Mouse (Mus musculus) heart, embryonic 14.5 days (tissue): ENCODE measurements around the gene Pkn3. TPM values are rescaled to one million over a fixed set of nuclear protein-coding genes. Genes with fewer than 3 reads are reported as not detected.

Experiments used
- ATAC-seq: fragments of 200-750 bp; cut with Nextera tagmentation; 2 replicates; pipeline ENCODE4 v1.8.0; 2017; ENCODE audit warnings: low read depth, moderate TSS enrichment; ENCODE audit not compliant: insufficient number of reproducible peaks, insufficient read depth, low FRiP score
- H3K27ac ChIP-seq, 2 experiments: fragments of 200-500 bp in 1 of 2; fragments of 300-500 bp in 1 of 2; sonication (generic) in 1 of 2; replicated peaks in 1 of 2; 2 replicates each; pipeline ENCODE4 v1.5.1; 2012 to 2014; ENCODE audit warnings: low read depth in 2 of 2, low read length in 2 of 2, control low read depth in 1 of 2, mild to moderate bottlenecking in 1 of 2, mixed read lengths in 1 of 2; ENCODE audit not compliant: control insufficient read depth in 1 of 2, insufficient read depth in 1 of 2
- H3K27me3 ChIP-seq: fragments of 300-500 bp; sonication (generic); 2 replicates; pipeline ENCODE4 v1.6.1; 2014; ENCODE audit warnings: mild to moderate bottlenecking, low read length, control low read depth; ENCODE audit not compliant: control insufficient read depth, insufficient read depth
- H3K36me3 ChIP-seq: fragments of 300-500 bp; sonication (generic); 2 replicates; pipeline ENCODE4 v1.6.1; 2014; ENCODE audit warnings: mild to moderate bottlenecking, control low read depth, low read length, mixed read lengths; ENCODE audit not compliant: control insufficient read depth, insufficient read depth
- H3K4me1 ChIP-seq, 2 experiments: fragments of 200-500 bp in 1 of 2; fragments of 300-500 bp in 1 of 2; sonication (generic) in 1 of 2; 2 replicates each; pipeline ENCODE4 v1.6.1; 2012 to 2014; ENCODE audit warnings: low read length in 2 of 2, control low read depth in 1 of 2, mixed read lengths in 1 of 2; ENCODE audit not compliant: control insufficient read depth in 2 of 2, insufficient read depth in 2 of 2
- H3K4me2 ChIP-seq: fragments of 300-500 bp; sonication (generic); 2 replicates; pipeline ENCODE4 v1.6.1; 2014; ENCODE audit warnings: mild to moderate bottlenecking, low read length
- H3K4me3 ChIP-seq, 2 experiments: fragments of 200-500 bp in 1 of 2; fragments of 300-500 bp in 1 of 2; sonication (generic) in 1 of 2; 2 replicates each; pipeline ENCODE4 v1.5.1; 2012 to 2014; ENCODE audit warnings: low read length in 2 of 2, mild to moderate bottlenecking in 2 of 2, control low read depth in 1 of 2, low read depth in 1 of 2, moderate library complexity in 1 of 2; ENCODE audit not compliant: control insufficient read depth in 1 of 2, insufficient read depth in 1 of 2
- H3K9ac ChIP-seq: fragments of 300-500 bp; sonication (generic); 2 replicates; pipeline ENCODE4 v1.6.1; 2014; ENCODE audit warnings: mild to moderate bottlenecking, low read length
- H3K9me3 ChIP-seq: fragments of 300-500 bp; sonication (generic); 2 replicates; pipeline ENCODE4 v1.6.1; 2016; ENCODE audit warnings: low read length, control low read depth; ENCODE audit not compliant: control insufficient read depth
- WGBS: fragments of 180-500 bp; shearing (Covaris S2); extraction: QIAGEN DNeasy Blood & Tissue Kit; methylation state at CpG from one replicate; pipeline ENCODE4 v1.1.7; 2014; 5-methylcytosine and 5-hydroxymethylcytosine counted together
- polyA plus RNA-seq: library from polyadenylated mRNA; unstranded; fragments of >200 nt; fragmentation: Nextera tagmentation; extraction: Ambion mirVana; gene quantifications from 2 replicates; pipeline ENCODE4 v1.2.1, GENCODE M21; 2014

Gene Pkn3
- polyA plus RNA-seq, 1 experiment from 2014 or later, result 10.0 TPM

DNA sequence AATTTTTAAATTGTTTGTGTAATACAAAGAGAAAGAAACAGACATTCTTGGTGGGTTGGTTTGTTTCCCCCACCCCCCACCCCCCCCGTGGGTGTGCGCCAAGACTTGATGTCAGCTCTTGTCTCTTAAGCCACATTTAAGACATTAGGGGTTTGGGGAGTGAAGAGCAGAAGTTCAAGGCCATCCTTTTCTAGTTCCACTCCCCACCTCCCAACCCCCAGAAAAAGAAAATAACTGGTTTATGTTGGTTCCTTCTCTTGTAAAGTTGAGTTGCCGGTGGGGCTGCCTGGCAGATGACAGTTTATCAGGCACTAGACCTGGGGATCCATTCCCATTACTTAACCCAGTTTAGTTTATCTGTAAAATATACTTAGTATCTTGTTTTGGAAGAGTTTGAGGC lies 13.2 kb upstream of the Pkn3 start:
- WGBS, result 49% methylated on average over 3 of the region's 3 CpGs
- peak overlapping the region; percentile 91 for H3K4me2 ChIP-seq
- no peak for ATAC-seq
- H3K4me1 ChIP-seq, result peaks cover 16 to 32% of the 10 kb centered on the region in 2 experiments
- no peaks in the 10 kb centered on the region for H3K27me3 ChIP-seq
- peak overlapping the region in 1 of 2 experiments; percentile 96; a peak in 1 of 4 replicates for H3K27ac ChIP-seq
- H3K4me3 ChIP-seq, result no peak overlapping the region
- H3K9ac ChIP-seq, result peak overlapping the region; percentile 83
- peaks cover 15% of the 10 kb centered on the region for H3K36me3 ChIP-seq
- no peaks in the 10 kb centered on the region for H3K9me3 ChIP-seq

DNA sequence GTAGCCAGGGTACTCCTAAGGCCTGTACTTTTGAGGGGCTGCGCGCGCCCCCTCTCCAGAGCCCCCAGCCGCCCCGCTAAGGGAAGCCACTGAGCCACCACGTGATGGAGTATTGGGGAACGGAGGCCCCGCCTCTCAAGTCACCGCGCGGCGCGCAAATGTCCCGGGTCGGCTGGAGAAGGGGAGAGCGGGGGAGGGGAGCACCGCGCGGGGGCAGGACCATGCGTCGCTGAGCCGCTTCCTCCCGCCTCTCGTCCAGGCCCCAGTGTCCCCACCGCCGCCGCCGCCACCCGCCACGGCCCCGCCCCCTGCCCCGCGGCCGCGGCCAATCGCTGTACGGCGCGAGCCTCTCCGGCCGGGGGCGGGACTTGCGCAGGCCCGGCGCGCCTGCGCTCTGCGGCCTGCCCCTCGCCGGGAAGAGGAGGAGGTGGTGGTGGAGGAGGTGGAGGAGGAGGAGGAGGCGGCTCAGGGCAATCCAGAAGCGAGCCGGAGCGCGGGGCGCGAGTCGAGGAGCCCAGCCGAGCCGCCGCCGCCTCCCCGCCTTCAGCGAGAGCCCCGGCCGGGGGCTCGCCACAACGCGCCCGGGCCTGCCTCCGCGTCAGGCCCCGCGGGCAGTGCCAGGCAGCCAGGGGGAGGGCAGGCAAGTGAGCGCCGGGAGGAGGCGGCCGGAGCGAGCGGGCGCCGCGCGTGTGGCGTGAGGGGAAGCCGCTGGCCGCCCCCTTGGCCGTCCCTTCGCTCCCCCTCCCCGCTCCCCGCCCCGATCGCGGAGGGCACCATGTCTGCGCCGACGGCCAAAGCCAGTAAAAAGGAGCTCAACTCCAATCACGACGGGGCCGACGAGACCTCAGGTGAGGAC lies 11.2 kb upstream of the Pkn3 start:
- ATAC-seq, result peak; percentile 91
- peak overlapping the region; percentile 88 for H3K4me2 ChIP-seq
- H3K36me3 ChIP-seq, result peaks cover 31% of the 10 kb centered on the region
- H3K9ac ChIP-seq, result peak overlapping the region; percentile 99
- no peaks in the 10 kb centered on the region for H3K9me3 ChIP-seq
- peak overlapping the region; percentile 99 to 100 for H3K4me3 ChIP-seq
- under 1% methylated on average over 56 of the region's 101 CpGs for WGBS
- peaks cover 16 to 32% of the 10 kb centered on the region in 2 experiments for H3K4me1 ChIP-seq
- no peaks in the 10 kb centered on the region for H3K27me3 ChIP-seq
- H3K27ac ChIP-seq, result peak overlapping the region; percentile 98 to 100

DNA sequence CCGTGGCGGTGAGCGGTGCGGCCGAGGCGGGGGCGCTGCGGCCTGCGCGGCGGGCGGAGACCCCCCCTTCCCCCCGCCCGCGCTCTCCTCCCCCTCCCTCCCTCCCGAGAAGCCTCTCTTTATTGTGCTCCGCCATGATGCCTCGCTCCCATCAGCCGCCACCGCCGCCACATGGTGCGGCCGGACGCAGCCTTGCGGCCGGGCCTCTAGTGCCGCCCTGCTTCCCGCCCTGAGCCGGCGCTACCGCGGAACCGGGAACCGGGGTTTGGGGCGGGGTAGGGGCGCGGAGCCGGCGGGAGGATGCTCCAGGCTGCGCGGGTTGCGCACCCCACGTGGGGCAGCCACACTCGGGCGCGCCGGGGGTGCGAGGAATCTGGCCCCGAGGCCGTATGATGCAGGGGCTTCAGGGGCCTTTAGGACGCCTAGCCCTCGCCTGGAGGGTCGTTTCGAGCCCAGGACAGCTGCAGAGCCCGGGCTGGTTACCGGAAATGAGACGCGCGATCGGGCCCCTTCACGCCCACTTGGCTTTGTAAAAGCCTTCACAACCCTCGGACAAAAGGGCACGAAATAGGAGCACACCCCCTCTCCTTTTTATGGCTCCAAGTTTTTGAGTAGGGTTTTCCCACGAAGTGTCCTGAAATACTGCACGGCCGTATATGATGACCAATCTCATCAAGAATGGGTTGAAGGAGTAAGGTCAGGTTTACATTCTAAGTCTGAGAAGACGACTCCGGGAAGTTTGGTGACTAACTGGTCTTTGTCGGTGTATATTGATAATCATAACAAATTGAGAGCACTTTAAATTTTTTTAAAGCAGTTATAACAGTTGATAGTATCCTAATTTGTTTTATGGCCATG lies 10.2 kb upstream of the Pkn3 start:
- H3K27me3 ChIP-seq, result no peaks in the 10 kb centered on the region
- H3K27ac ChIP-seq, result peak overlapping the region; percentile 98 to 100
- peak overlapping the region; percentile 99 to 100 for H3K4me3 ChIP-seq
- peaks cover 14 to 32% of the 10 kb centered on the region in 2 experiments for H3K4me1 ChIP-seq
- H3K36me3 ChIP-seq, result peaks cover 36% of the 10 kb centered on the region
- no peaks in the 10 kb centered on the region for H3K9me3 ChIP-seq
- peak overlapping the region; percentile 99 for H3K9ac ChIP-seq
- ATAC-seq, result peak; percentile 19
- peak overlapping the region; percentile 88 for H3K4me2 ChIP-seq
- under 1% methylated on average over 53 of the region's 69 CpGs for WGBS

DNA sequence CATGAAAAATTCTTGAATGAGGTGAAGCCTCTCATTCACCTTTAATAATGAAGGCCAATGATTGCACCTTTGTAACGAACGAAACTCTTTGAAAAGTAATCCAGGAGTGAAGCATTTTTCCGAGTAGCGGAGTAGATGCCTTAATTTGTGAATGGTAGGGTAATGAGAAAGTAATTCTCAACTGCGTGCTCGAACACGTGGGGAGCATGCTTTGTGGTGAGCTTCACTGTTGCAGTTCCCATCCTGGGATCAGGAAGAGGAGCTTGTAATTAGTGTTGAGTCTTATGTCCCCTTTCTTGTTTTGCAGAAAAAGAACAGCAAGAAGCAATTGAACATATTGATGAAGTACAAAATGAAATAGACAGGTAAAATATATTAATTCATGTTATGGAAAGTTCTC lies 9.5 kb upstream of the Pkn3 start:
- WGBS, result 37% methylated on average over 7 of the region's 7 CpGs
- no peaks in the 10 kb centered on the region for H3K9me3 ChIP-seq
- H3K36me3 ChIP-seq, result peaks cover 43% of the 10 kb centered on the region
- peak overlapping the region; percentile 31 to 100; a peak in 3 of 4 replicates for H3K4me3 ChIP-seq
- no peak for ATAC-seq
- H3K9ac ChIP-seq, result peak overlapping the region; percentile 99
- H3K4me1 ChIP-seq, result peaks cover 12 to 32% of the 10 kb centered on the region in 2 experiments
- H3K4me2 ChIP-seq, result peak overlapping the region; percentile 88
- H3K27me3 ChIP-seq, result no peaks in the 10 kb centered on the region
- no peak overlapping the region for H3K27ac ChIP-seq

DNA sequence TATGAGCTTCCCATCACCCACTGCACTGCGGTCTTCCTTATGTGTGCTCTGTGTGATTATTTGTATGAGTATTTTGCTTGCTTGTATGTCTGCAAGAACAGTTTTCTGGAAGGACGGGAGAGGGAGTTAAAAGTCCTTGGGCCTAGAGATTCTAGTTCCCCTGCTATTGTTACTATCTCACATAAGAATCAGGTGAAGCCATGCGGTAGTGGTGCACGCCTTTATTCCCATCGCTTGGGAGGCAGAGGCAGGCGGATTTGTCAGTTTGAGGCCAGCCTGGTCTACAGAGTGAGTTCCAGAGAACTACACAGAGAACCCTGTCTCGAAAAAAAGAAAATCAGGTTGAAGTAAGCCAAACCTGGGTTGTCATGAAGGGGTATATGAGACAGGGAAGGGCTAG lies 4.6 kb upstream of the Pkn3 start:
- no peak for ATAC-seq
- WGBS, result 78% methylated on average over 7 of the region's 7 CpGs

DNA sequence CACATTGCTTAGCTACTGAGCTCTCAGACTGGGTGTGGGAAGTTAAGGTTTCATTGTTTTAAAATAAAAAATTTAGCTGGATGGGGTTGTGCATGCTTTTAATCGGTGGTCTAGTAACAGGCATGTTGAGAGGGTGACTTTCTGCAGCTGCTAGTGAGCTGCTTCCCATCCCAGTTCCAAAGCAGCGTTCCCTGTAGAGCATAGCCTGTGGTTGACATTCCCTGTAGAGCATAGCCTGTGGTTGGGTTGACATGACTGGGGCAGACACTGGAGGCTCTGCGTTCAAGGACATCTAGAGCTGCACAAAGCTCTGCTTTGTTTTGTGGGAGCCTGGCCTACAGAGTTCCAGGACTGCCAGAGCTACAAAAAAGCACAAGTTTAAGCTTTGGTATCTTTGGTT lies 4.2 kb upstream of the Pkn3 start:
- no peak overlapping the region for H3K4me2 ChIP-seq
- peaks cover 5 to 9% of the 10 kb centered on the region in 2 experiments for H3K4me1 ChIP-seq
- no peak overlapping the region for H3K9ac ChIP-seq
- H3K36me3 ChIP-seq, result peaks cover 48% of the 10 kb centered on the region
- H3K9me3 ChIP-seq, result no peaks in the 10 kb centered on the region
- ATAC-seq, result no peak
- H3K27ac ChIP-seq, result no peak overlapping the region
- no peak overlapping the region for H3K4me3 ChIP-seq
- H3K27me3 ChIP-seq, result no peaks in the 10 kb centered on the region
- 80% methylated on average over 3 of the region's 3 CpGs for WGBS

More for the DNA sequence above, 4.6 kb upstream of the Pkn3 start:
- Histone ChIP-seq H3K27me3 (no peaks in the 10 kb centered on the region), H3K4me3 (no peak overlapping the region), H3K36me3 (peaks cover 52% of the 10 kb centered on the region), H3K9ac (no peak overlapping the region), H3K9me3 (no peaks in the 10 kb centered on the region), H3K27ac (no peak overlapping the region), H3K4me1 (peaks cover 5 to 9% of the 10 kb centered on the region in 2 experiments), H3K4me2 (no peak overlapping the region)

DNA sequence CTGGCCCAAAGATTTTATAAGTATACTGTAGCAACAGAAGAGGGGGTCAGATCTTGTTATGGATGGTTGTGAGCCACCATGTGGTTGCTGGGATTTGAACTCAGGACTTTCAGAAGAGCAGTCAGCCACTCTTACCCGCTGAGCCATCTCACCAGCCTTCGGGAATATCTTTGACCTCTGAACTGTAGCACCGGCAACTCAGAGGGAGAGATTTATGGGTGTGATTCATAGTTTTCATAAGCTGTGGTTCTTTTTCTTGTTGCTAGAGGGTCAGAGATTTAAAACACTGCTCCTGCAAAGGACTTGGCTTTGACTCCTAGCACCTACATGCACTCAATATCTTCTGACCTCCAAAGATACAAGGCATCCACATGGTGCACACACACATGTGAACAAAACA lies 1.9 kb upstream of the Pkn3 start:
- WGBS, result 74% methylated on average over 3 of the region's 3 CpGs
- Histone ChIP-seq H3K4me1 (peaks cover 7 to 8% of the 10 kb centered on the region in 2 experiments), H3K36me3 (peaks cover 25% of the 10 kb centered on the region), H3K27me3 (no peaks in the 10 kb centered on the region), H3K27ac (no peak overlapping the region), H3K4me3 (no peak overlapping the region), H3K9me3 (no peaks in the 10 kb centered on the region), H3K9ac (no peak overlapping the region), H3K4me2 (no peak overlapping the region)
- no peak for ATAC-seq
